Mouse (Mus musculus) heart, embryonic 15.5 days (tissue): ENCODE data around the gene Sapcd1. TPM values are rescaled to one million over a fixed set of nuclear protein-coding genes. Genes with fewer than 3 reads are reported as not detected.
A peak's percentile ranks its signal among the peaks of the same experiment; 100 is the strongest.
"Not testable (repeated sequence)": the region's sequence is repeated elsewhere in the genome, so short reads cannot be mapped to it uniquely, and the experiment has no call there.

Experiments used
- ATAC-seq: fragments of 200-750 bp; cut with Nextera tagmentation; replicated peaks from 2 replicates; pipeline ENCODE4 v1.8.0; 2017; ENCODE audit warnings: low read depth, moderate TSS enrichment; ENCODE audit not compliant: insufficient number of reproducible peaks, insufficient read depth, low FRiP score
- H3K27ac ChIP-seq: fragments of 300-500 bp; sonication (generic); 2 replicates; pipeline ENCODE4 v1.5.1; 2015; ENCODE audit warnings: mild to moderate bottlenecking, inconsistent platforms
- H3K27me3 ChIP-seq: fragments of 300-500 bp; sonication (generic); 2 replicates; pipeline ENCODE4 v1.6.1; 2015; ENCODE audit warnings: inconsistent platforms
- H3K36me3 ChIP-seq: fragments of 300-500 bp; sonication (generic); 2 replicates; pipeline ENCODE4 v1.6.1; 2015; ENCODE audit warnings: mild to moderate bottlenecking, inconsistent platforms
- H3K4me1 ChIP-seq: fragments of 300-500 bp; sonication (generic); replicated peaks from 2 replicates; pipeline ENCODE4 v1.6.1; 2015; ENCODE audit warnings: inconsistent platforms
- H3K4me2 ChIP-seq: fragments of 300-500 bp; sonication (generic); 2 replicates; pipeline ENCODE4 v1.6.1; 2015; ENCODE audit warnings: inconsistent platforms, mild to moderate bottlenecking, moderate library complexity
- H3K4me3 ChIP-seq: fragments of 300-500 bp; sonication (generic); 2 replicates; pipeline ENCODE4 v1.5.1; 2015; ENCODE audit warnings: mild to moderate bottlenecking, inconsistent platforms
- H3K9ac ChIP-seq: fragments of 300-500 bp; sonication (generic); 2 replicates; pipeline ENCODE4 v1.6.1; 2015; ENCODE audit warnings: mild to moderate bottlenecking, inconsistent platforms
- H3K9me3 ChIP-seq: fragments of 300-500 bp; sonication (generic); replicated peaks from 2 replicates; pipeline ENCODE4 v1.6.1; 2016; ENCODE audit warnings: inconsistent platforms
- WGBS: fragments of 180-500 bp; shearing (Covaris S2); methylation state at CpG from one replicate; pipeline ENCODE4 v1.1.7; 2015; ENCODE audit warnings: mixed read lengths; 5-methylcytosine and 5-hydroxymethylcytosine counted together
- polyA plus RNA-seq: library from polyadenylated mRNA; unstranded; fragments of >200 nt; fragmentation: Nextera tagmentation; extraction: Ambion mirVana; gene quantifications from 2 replicates; pipeline ENCODE4 v1.2.1, GENCODE M21; 2015

The Sapcd1 gene
- polyA plus RNA-seq, 1 experiment from 2014 or later = 1.4 TPM

GRCm38 (mm10) chr17:35016791-35017705 lies 10.8 kb downstream of the Sapcd1 start:
- Histone ChIP-seq H3K4me1 (peaks cover 24% of the 10 kb centered on the region), H3K36me3 (peaks cover 37% of the 10 kb centered on the region), H3K4me3 (no peak overlapping the region), H3K9me3 (no peaks in the 10 kb centered on the region), H3K27me3 (no peaks in the 10 kb centered on the region), H3K4me2 (no peak overlapping the region), H3K9ac (peak overlapping the region; percentile 37; the same call in 1 of the 2 replicates), H3K27ac (0 out of 2 replicates have a peak overlapping the region, but pooled peaks have one; percentile 13)
- no peak for ATAC-seq
- 77% methylated on average over 10 of the region's 10 CpGs for WGBS

- peaks cover 21% of the 10 kb centered on the region for H3K4me1 ChIP-seq
- peak; percentile 48 for ATAC-seq
- 34% methylated on average over 12 of the region's 12 CpGs for WGBS
- peaks cover 43% of the 10 kb centered on the region for H3K36me3 ChIP-seq
- H3K4me3 ChIP-seq = no peak within 1 kb of the TSS
- peak within 1 kb of the TSS; percentile 6; the same call in 1 of the 2 replicates for H3K4me2 ChIP-seq
- H3K27ac ChIP-seq = 0 out of 2 replicates have a peak within 1 kb of the TSS, but pooled peaks have one; percentile 13
- no peaks in the 10 kb centered on the region for H3K27me3 ChIP-seq
- peak within 1 kb of the TSS; percentile 37; the same call in 1 of the 2 replicates for H3K9ac ChIP-seq
- H3K9me3 ChIP-seq = no peaks in the 10 kb centered on the region
These were observed 11.4 kb downstream of the Sapcd1 start, which contains the start of gene Vwa7 for GRCm38 (mm10) chr17:35016376-35016775. TSS of gene Vwa7 (plus strand) at chr17:35016579.

DNA sequence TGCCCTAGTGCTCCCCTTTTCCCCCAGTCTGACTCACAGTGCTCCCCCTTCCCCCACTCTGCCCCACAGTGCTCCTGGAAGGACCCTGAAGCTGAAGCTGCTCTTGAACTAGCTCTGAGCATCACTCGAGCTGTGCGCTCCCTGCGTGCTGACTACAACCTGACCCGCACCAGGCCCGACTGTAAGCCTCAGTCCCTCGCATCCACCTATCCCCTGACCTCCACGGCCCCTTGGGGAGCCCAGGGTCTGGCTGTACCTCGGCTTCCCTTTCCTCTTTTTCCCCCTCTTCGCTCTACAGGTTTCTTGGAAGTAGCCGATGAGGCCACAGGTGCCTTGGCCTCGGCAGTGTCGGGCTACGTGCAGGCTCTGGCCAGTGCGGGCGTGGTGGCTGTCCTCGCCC lies 12.5 kb downstream of the Sapcd1 start:
- WGBS = 93% methylated on average over 16 of the region's 16 CpGs
- no peak overlapping the region for H3K4me3 ChIP-seq
- no peaks in the 10 kb centered on the region for H3K27me3 ChIP-seq
- no peak for ATAC-seq
- H3K4me2 ChIP-seq = no peak overlapping the region
- peaks cover 54% of the 10 kb centered on the region for H3K36me3 ChIP-seq
- H3K4me1 ChIP-seq = peaks cover 16% of the 10 kb centered on the region
- no peak overlapping the region for H3K27ac ChIP-seq
- no peak overlapping the region for H3K9ac ChIP-seq
- H3K9me3 ChIP-seq = no peaks in the 10 kb centered on the region

DNA sequence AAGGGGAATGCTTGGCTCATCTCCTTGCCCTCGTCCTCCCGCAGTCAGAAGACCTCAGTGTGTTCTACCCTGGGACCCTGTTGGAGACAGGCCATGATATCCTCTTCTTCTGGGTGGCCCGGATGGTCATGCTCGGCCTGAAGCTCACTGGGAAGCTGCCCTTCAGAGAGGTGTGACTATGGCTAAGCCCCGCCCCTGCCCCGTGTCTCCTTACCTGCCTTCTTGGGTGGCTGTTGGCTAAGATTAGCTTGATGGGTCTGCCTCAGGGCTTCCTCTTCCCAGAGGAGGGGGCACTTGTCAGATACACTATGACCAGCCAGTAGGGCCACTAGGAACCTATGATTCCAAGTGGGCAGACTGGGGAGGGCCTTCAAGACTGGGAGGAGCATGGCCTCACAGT lies 14.6 kb downstream of the Sapcd1 start:
- WGBS = 70% methylated on average over 6 of the region's 6 CpGs
- H3K9ac ChIP-seq = no peak overlapping the region
- peaks cover 67% of the 10 kb centered on the region for H3K36me3 ChIP-seq

GRCm38 (mm10) chr17:35012430-35012829 lies 15.4 kb downstream of the Sapcd1 start:
- H3K9ac ChIP-seq = no peak overlapping the region
- ATAC-seq = no peak
- H3K27me3 ChIP-seq = no peaks in the 10 kb centered on the region
- no peak overlapping the region for H3K4me2 ChIP-seq
- WGBS = 75% methylated on average over 13 of the region's 13 CpGs
- no peak overlapping the region for H3K4me3 ChIP-seq
- no peaks in the 10 kb centered on the region for H3K9me3 ChIP-seq
- no peak overlapping the region for H3K27ac ChIP-seq
- peaks cover 72% of the 10 kb centered on the region for H3K36me3 ChIP-seq
- H3K4me1 ChIP-seq = peaks cover 16% of the 10 kb centered on the region

More for the DNA sequence above, 14.6 kb downstream of the Sapcd1 start:
- no peaks in the 10 kb centered on the region for H3K27me3 ChIP-seq
- H3K27ac ChIP-seq = no peak overlapping the region
- H3K9me3 ChIP-seq = no peaks in the 10 kb centered on the region
- peaks cover 16% of the 10 kb centered on the region for H3K4me1 ChIP-seq
- no peak overlapping the region for H3K4me3 ChIP-seq
- H3K4me2 ChIP-seq = no peak overlapping the region
- no peak for ATAC-seq

DNA sequence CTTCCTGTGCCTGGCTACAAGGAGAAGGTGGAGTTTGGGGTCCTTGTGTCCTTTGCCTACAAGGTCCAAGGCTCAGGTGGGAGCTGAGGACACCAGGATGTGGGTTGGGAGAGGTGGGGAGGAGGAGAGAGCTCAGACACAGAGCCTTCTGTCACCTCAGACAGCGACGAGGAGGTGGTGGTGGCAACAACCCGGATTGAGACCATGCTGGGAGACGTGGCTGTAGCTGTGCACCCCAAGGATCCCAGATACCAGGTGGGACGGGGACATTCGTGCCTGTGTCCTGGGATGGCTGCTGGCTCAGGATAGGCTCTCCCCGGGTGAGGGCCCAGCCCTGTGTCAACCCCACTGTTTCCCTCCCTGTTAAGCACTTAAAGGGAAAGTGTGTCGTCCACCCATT lies 16.4 kb downstream of the Sapcd1 start:
- ATAC-seq = no peak
- 91% methylated on average over 8 of the region's 8 CpGs for WGBS

DNA sequence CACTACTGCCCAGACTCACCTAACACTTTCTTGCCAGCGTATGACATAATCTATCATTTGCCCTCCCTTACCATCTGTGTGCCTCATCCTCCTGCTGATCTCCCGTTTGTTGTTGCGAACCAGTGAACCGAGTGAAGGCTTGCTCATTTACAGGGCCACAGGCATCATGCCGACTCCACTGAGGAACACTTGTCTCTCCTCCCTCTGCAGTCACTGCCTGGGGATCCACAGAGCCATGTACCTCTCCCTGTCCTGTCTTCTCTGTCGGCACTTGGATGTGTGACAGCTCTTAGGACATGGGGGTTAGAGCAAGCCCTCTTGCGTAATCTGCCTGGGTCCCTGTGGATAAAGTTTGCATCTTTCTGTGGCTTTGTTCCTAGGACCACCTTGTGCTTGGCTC lies 18.2 kb downstream of the Sapcd1 start:
- H3K4me3 ChIP-seq = no peak overlapping the region
- H3K9me3 ChIP-seq = no peaks in the 10 kb centered on the region
- peaks cover 84% of the 10 kb centered on the region for H3K36me3 ChIP-seq
- ATAC-seq = no peak
- H3K4me2 ChIP-seq = no peak overlapping the region
- H3K27me3 ChIP-seq = no peaks in the 10 kb centered on the region
- H3K9ac ChIP-seq = no peak overlapping the region
- H3K27ac ChIP-seq = no peak overlapping the region
- no peaks in the 10 kb centered on the region for H3K4me1 ChIP-seq
- 86% methylated on average over 7 of the region's 7 CpGs for WGBS

More for the DNA sequence above, 16.4 kb downstream of the Sapcd1 start:
- Histone ChIP-seq H3K27ac (no peak overlapping the region), H3K9ac (no peak overlapping the region), H3K4me1 (peaks cover 10% of the 10 kb centered on the region), H3K9me3 (no peaks in the 10 kb centered on the region), H3K4me3 (no peak overlapping the region), H3K36me3 (peaks cover 80% of the 10 kb centered on the region), H3K4me2 (no peak overlapping the region), H3K27me3 (no peaks in the 10 kb centered on the region)

GRCm38 (mm10) chr17:35007387-35007991 lies 20.3 kb downstream of the Sapcd1 start:
- H3K4me1 ChIP-seq = peaks cover 9% of the 10 kb centered on the region
- WGBS = 93% methylated on average over 7 of the region's 7 CpGs
- no peaks in the 10 kb centered on the region for H3K9me3 ChIP-seq
- no peaks in the 10 kb centered on the region for H3K27me3 ChIP-seq
- no peak overlapping the region for H3K4me2 ChIP-seq
- H3K9ac ChIP-seq = no peak overlapping the region
- H3K36me3 ChIP-seq = peaks cover 68% of the 10 kb centered on the region
- no peak overlapping the region for H3K4me3 ChIP-seq
- no peak overlapping the region for H3K27ac ChIP-seq
- no peak for ATAC-seq

DNA sequence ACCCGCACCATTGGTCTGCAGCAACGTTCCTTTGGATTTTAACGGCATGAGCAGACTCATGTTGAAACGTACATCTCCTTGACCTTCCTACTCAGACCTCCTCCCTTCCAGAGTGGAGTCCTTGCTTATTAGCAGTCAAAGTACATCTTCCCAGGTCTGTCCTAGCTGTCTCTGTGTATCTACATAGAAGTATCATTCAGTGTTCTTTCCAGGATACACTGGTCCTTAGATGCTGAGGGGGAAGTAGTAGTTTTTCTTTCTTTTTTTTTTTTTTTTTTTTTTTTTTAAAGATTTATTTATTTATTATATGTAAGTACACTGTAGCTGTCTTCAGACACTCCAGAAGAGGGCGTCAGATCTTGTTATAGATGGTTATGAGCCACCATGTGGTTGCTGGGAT lies 21.9 kb downstream of the Sapcd1 start:
- H3K4me1 ChIP-seq = peaks cover 16% of the 10 kb centered on the region
- H3K27ac ChIP-seq, H3K27me3 ChIP-seq, ATAC-seq, H3K9me3 ChIP-seq, H3K4me3 ChIP-seq, H3K9ac ChIP-seq, H3K4me2 ChIP-seq: not testable (repeated sequence)
- 91% methylated on average over 4 of the region's 5 CpGs for WGBS
- H3K36me3 ChIP-seq = peaks cover 52% of the 10 kb centered on the region

GRCm38 (mm10) chr17:35005158-35005557 lies 22.7 kb downstream of the Sapcd1 start:
- Histone ChIP-seq H3K27ac (no peak overlapping the region), H3K9me3 (no peaks in the 10 kb centered on the region), H3K4me3 (no peak overlapping the region), H3K4me1 (peaks cover 16% of the 10 kb centered on the region), H3K27me3 (no peaks in the 10 kb centered on the region), H3K4me2 (no peak overlapping the region), H3K9ac (no peak overlapping the region), H3K36me3 (peaks cover 45% of the 10 kb centered on the region)
- WGBS = 91% methylated on average over 10 of the region's 10 CpGs
- ATAC-seq = no peak

DNA sequence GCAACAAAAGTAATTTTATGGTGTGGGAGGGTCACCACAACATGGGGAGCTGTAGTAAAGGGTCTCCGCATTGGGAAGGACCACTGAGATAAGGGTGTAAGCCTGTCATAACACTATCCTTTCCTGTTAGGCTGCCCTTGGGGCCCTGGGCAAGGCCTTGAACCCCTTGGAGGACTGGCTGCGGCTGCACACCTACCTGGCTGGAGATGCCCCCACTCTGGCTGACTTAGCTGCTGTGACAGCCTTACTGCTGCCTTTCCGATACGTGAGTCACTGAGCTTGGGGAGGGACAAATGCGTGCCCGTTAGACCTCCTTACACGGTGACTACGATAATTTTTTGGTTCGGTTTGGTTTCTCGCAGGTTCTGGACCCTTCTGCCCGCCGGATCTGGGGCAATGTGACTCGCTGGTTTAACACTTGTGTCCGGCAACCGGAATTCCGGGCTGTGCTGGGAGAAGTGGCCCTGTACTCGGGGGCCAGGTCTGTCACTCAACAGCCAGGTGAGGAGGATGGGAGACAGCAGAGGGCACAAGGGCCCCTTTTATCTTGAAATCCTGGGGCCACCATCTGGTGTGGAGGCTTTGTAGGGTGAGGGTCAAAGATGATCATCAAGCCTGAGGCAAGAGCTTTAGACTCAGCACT lies 23.6 kb downstream of the Sapcd1 start:
- H3K4me2 ChIP-seq = no peak overlapping the region
- ATAC-seq = no peak
- no peak overlapping the region for H3K4me3 ChIP-seq
- H3K36me3 ChIP-seq = peaks cover 38% of the 10 kb centered on the region
- WGBS = 91% methylated on average over 17 of the region's 17 CpGs
- H3K9me3 ChIP-seq = no peaks in the 10 kb centered on the region
- peaks cover 26% of the 10 kb centered on the region for H3K4me1 ChIP-seq
- no peak overlapping the region for H3K27ac ChIP-seq
- no peaks in the 10 kb centered on the region for H3K27me3 ChIP-seq
- no peak overlapping the region for H3K9ac ChIP-seq
